Mouse (Mus musculus): Measurements from ENCODE around the gene Gm10719.
"Not testable (repeated sequence)": the region's sequence is repeated elsewhere in the genome, so short reads cannot be mapped to it uniquely, and the experiment has no call there.

The Gm10719 gene

DNA sequence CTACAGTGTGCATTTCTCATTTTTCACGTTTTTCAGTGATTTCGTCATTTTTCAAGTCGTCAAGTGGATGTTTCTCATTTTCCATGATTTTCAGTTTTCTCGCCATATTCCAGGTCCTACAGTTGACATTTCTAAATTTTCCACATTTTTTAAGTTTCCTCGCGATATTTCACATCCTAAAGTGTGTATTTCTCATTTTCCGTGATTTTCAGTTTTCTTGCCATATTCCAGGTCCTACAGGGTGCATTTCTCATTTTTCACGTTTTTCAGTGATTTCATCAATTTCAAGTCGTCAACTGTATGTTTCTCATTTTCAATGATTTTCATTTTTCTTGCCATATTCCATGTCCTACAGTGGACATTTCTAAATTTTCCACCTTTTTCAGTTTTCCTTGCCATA lies at the start of gene Gm10719:
TSS of gene Gm10719 (plus strand) at position 301 of the 400 bp plus-strand sequence.
- DNase-seq (ENCODE audit: low spot score in 2 of 2), result not testable (repeated sequence)

- peak; percentile 29 to 44 for DNase-seq (ENCODE audit: low spot score in 2 of 2)
Measured at GRCm38 (mm10) chr9:3000445-3000972, 16.7 kb upstream of the Gm10719 start, which contains the start of gene Gm10722. TSS of gene Gm10722 (plus strand) at chr9:3000922.

DNA sequence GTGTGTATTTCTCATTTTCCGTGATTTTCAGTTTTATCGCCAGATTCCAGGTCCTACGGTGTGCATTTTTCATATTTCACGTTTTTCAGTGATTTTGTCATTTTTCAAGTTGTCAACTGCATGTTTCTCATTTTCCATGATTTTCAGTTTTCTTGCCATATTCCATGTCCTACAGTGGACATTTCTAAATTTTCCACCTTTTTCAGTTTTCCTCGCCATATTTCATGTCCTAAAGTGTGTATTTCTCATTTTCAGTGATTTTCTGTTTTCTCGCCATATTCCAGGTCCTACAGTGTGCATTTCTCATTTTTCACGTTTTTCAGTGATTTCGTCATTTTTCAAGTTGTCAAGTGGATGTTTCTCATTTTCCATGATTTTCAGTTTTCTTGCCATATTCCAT lies 16.2 kb upstream of the Gm10719 start:
- DNase-seq (ENCODE audit: low spot score in 2 of 2), result peak; percentile 42 to 57

DNA sequence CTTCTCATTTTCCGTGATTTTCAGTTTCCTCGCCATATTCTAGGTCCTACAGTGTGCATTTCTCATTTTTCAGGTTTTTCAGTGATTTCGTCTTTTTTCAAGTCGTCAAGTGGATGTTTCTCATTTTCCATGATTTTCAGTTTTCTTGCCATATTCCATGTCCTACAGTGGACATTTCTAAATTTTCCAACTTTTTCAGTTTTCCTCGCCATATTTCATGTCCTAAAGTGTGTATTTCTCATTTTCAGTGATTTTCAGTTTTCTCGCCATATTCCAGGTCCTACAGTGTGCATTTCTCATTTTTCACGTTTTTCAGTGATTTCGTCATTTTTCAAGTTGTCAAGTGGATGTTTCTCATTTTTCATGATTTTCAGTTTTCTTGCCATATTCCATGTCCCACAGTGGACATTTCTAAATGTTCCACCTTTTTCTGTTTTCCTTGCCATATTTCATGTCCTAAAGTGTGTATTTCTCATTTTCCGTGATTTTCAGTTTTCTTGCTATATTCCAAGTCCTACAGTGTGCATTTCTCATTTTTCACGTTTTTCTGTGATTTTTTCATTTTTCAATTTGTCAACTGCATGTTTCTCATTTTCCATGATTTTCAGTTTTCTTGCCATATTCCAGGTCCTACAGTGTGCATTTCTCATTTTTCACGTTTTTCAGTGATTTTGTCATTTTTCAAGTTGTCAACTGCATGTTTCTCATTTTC lies 15.1 kb upstream of the Gm10719 start:
- DNase-seq (ENCODE audit: low spot score in 2 of 2), result peak; percentile 100

DNA sequence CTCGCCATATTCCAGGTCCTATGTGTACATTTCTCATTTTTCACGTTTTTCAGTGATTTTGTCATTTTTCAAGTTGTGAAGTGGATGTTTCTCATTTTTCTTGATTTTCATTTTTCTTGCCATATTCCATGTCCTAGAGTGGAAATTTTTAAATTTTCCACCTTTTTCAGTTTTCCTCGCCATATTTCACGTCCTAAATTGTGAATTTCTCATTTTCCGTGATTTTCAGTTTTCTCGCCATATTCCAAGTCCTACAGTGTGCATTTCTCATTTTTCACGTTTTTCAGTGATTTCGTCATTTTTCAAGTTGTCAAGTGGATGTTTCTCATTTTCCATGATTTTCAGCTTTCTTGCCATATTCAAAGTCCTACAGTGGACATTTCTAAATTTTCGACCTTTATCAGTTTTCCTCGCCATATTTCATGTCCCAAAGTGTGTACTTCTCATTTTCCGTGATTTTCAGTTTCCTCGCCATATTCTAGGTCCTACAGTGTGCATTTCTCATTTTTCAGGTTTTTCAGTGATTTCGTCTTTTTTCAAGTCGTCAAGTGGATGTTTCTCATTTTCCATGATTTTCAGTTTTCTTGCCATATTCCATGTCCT lies 14.3 kb upstream of the Gm10719 start, which contains the start of gene Gm11168:
TSS of gene Gm11168 (plus strand) at position 553 of the 603 bp plus-strand sequence.
- DNase-seq (ENCODE audit: low spot score in 2 of 2), result not testable (repeated sequence)

DNA sequence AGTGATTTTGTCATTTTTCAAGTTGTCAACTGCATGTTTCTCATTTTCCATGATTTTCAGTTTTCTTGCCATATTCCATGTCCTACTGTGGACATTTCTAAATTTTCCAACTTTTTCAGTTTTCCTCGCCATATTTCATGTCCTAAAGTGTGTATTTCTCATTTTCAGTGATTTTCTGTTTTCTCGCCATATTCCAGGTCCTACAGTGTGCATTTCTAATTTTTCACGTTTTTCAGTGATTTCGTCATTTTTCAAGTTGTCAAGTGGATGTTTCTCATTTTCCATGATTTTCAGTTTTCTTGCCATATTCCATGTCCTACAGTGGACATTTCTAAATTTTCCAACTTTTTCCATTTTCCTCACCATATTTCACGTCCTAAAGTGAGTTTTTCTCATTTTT lies 11.0 kb upstream of the Gm10719 start:
- DNase-seq (ENCODE audit: low spot score in 2 of 2), result not testable (repeated sequence)

GRCm38 (mm10) chr9:3006636-3007035 lies 10.6 kb upstream of the Gm10719 start:
- peak; percentile 100 for DNase-seq (ENCODE audit: low spot score in 2 of 2)

- DNase-seq (ENCODE audit: low spot score in 2 of 2), result not testable (repeated sequence)
Measured at GRCm38 (mm10) chr9:3007272-3007671, 9.9 kb upstream of the Gm10719 start.

- DNase-seq (ENCODE audit: low spot score in 2 of 2), result not testable (repeated sequence)
Measured at GRCm38 (mm10) chr9:3009331-3009730, 7.9 kb upstream of the Gm10719 start.

- not testable (repeated sequence) for DNase-seq (ENCODE audit: low spot score in 2 of 2)
Measured at GRCm38 (mm10) chr9:3012054-3012621, 5.1 kb upstream of the Gm10719 start.

DNA sequence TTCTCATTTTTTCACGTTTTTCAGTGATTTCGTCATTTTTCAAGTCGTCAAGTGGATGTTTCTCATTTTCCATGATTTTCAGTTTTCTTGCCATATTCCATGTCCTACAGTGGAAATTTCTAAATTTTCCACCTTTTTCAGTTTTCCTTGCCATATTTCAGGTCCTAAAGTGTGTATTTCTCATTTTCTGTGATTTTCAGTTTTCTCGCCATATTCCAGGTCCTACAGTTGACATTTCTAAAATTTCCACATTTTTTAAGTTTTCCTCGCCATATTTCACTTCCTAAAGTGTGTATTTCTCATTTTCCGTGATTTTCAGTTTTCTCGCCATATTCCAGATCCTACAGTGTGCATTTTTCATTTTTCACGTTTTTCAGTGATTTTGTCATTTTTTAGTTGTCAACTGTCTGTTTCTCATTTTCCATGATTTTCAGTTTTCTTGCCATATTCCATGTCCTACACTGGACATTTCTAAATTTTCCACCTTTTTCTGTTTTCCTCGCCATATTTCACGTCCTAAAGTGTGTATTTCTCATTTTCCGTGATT lies 4.4 kb upstream of the Gm10719 start, which contains the start of gene Gm10721:
TSS of gene Gm10721 (plus strand) at position 408 of the 547 bp plus-strand sequence.
- DNase-seq (ENCODE audit: low spot score in 2 of 2), result not testable (repeated sequence)

DNA sequence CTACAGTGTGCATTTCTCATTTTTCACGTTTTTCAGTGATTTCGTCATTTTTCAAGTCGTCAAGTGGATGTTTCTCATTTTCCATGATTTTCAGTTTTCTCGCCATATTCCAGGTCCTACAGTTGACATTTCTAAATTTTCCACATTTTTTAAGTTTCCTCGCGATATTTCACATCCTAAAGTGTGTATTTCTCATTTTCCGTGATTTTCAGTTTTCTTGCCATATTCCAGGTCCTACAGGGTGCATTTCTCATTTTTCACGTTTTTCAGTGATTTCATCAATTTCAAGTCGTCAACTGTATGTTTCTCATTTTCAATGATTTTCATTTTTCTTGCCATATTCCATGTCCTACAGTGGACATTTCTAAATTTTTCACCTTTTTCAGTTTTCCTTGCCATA lies 1.9 kb upstream of the Gm10719 start, which contains the start of gene Gm10720:
TSS of gene Gm10720 (plus strand) at position 301 of the 400 bp plus-strand sequence.
- DNase-seq (ENCODE audit: low spot score in 2 of 2), result not testable (repeated sequence)

- DNase-seq (ENCODE audit: low spot score in 2 of 2), result peak in 1 of 2 experiments; percentile 1
Measured at GRCm38 (mm10) chr9:3015896-3016295, 1.3 kb upstream of the Gm10719 start.

- peak in 1 of 2 experiments; percentile 1 for DNase-seq (ENCODE audit: low spot score in 2 of 2)
Measured at GRCm38 (mm10) chr9:3018944-3019343, 1.7 kb downstream of the Gm10719 start.

DNA sequence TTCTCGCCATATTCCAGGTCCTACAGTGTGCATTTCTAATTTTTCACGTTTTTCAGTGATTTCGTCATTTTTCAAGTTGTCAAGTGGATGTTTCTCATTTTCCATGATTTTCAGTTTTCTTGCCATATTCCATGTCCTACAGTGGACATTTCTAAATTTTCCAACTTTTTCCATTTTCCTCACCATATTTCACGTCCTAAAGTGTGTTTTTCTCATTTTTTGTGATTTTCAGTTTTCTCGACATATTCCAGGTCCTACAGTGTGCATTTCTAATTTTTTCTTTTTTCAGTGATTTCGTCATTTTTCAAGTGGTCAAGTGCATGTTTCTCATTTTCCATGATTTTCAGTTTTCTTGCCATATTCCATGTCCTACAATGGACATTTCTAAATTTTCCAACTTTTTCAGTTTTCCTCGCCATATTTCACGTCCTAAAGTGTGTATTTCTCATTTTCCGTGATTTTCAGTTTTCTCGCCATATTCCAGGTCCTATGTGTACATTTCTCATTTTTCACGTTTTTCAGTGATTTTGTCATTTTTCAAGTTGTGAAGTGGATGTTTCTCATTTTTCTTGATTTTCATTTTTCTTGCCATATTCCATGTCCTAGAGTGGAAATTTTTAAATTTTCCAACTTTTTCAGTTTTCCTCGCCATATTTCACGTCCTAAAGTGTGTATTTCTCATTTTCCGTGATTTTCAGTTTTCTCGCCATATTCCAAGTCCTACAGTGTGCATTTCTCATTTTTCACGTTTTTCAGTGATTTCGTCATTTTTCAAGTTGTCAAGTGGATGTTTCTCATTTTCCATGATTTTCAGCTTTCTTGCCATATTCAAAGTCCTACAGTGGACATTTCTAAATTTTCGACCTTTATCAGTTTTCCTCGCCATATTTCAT lies 2.9 kb downstream of the Gm10719 start:
- DNase-seq (ENCODE audit: low spot score in 2 of 2), result peak; percentile 51 to 66

DNA sequence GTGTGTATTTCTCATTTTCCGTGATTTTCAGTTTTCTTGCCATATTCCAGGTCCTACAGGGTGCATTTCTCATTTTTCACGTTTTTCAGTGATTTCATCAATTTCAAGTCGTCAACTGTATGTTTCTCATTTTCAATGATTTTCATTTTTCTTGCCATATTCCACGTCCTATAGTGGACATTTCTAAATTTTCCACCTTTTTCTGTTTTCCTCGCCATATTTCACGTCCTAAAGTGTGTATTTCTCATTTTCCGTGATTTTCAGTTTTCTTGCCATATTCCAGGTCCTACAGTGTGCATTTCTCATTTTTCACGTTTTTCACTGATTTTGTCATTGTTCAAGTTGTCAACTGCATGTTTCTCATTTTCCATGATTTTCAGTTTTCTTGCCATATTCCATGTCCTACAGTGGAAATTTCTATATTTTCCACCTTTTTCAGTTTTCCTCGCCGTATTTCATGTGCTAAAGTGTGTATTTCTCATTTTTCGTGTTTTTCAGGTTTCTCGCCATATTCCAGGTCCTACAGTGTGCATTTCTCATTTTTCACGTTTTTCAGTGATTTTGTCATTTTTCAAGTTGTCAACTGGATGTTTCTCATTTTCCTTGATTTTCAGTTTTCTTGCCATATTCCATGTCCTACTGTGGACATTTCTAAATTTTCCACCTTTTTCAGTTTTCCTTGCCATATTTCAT lies 5.3 kb downstream of the Gm10719 start:
- DNase-seq (ENCODE audit: low spot score in 2 of 2), result peak; percentile 83

GRCm38 (mm10) chr9:3023312-3023984 lies 6.2 kb downstream of the Gm10719 start, which contains the start of gene Gm10718:
TSS of gene Gm10718 (plus strand) at chr9:3023547.
- peak; percentile 67 to 69 for DNase-seq (ENCODE audit: low spot score in 2 of 2)

- peak; percentile 100 for DNase-seq (ENCODE audit: low spot score in 2 of 2)
Measured at GRCm38 (mm10) chr9:3023985-3024648, 6.9 kb downstream of the Gm10719 start.

DNA sequence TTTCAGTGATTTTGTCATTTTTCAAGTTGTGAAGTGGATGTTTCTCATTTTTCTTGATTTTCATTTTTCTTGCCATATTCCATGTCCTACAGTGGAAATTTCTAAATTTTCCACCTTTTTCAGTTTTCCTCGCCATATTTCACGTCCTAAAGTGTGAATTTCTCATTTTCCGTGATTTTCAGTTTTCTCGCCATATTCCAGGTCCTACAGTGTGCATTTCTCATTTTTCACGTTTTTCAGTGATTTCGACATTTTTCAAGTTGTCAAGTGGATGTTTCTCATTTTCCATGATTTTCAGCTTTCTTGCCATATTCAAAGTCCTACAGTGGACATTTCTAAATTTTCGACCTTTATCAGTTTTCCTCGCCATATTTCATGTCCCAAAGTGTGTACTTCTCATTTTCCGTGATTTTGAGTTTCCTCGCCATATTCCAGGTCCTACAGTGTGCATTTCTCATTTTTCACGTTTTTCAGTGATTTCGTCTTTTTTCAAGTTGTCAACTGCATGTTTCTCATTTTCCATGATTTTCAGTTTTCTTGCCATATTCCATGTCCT lies 7.8 kb downstream of the Gm10719 start, which contains the start of gene Gm10717:
TSS of gene Gm10717 (plus strand) at position 506 of the 556 bp plus-strand sequence.
- peak; percentile 24 to 57 for DNase-seq (ENCODE audit: low spot score in 2 of 2)

Data from heart, adult 9 months (tissue).